Mouse (Mus musculus) hindbrain, embryonic 13.5 days (tissue): Measurements from ENCODE around the gene Ccdc60. TPM values are rescaled to one million over a fixed set of nuclear protein-coding genes. Genes with fewer than 3 reads are reported as not detected.
"Not testable (repeated sequence)": the region's sequence is repeated elsewhere in the genome, so short reads cannot be mapped to it uniquely, and the experiment has no call there.

ENCODE experiments used
- ATAC-seq: fragments of 200-750 bp; cut with Nextera tagmentation; 2 replicates; pipeline ENCODE4 v1.8.0; 2017; ENCODE audit warnings: moderate TSS enrichment; ENCODE audit not compliant: low FRiP score
- H3K27ac ChIP-seq: fragments of 300-500 bp; sonication (generic); 2 replicates; pipeline ENCODE4 v1.5.1; 2015; ENCODE audit warnings: inconsistent platforms, mild to moderate bottlenecking, moderate library complexity
- H3K27me3 ChIP-seq: fragments of 300-500 bp; sonication (generic); 2 replicates; pipeline ENCODE4 v1.6.1; 2015; ENCODE audit warnings: mild to moderate bottlenecking, inconsistent platforms
- H3K36me3 ChIP-seq: fragments of 300-500 bp; sonication (generic); 2 replicates; pipeline ENCODE4 v1.6.1; 2015; ENCODE audit warnings: mild to moderate bottlenecking, inconsistent platforms
- H3K4me1 ChIP-seq: fragments of 300-500 bp; sonication (generic); replicated peaks from 2 replicates; pipeline ENCODE4 v1.6.1; 2015; ENCODE audit warnings: inconsistent platforms
- H3K4me2 ChIP-seq: fragments of 300-500 bp; sonication (generic); 2 replicates; pipeline ENCODE4 v1.6.1; 2015; ENCODE audit warnings: inconsistent platforms, mild to moderate bottlenecking, moderate library complexity
- H3K4me3 ChIP-seq: fragments of 300-500 bp; sonication (generic); 2 replicates; pipeline ENCODE4 v1.5.1; 2015; ENCODE audit warnings: mild to moderate bottlenecking, inconsistent platforms
- H3K9ac ChIP-seq: fragments of 300-500 bp; sonication (generic); 2 replicates; pipeline ENCODE4 v1.6.1; 2015; ENCODE audit warnings: mild to moderate bottlenecking, inconsistent platforms
- H3K9me3 ChIP-seq: fragments of 300-500 bp; sonication (generic); 2 replicates; pipeline ENCODE4 v1.6.1; 2016; ENCODE audit warnings: inconsistent platforms
- WGBS: fragments of 180-500 bp; shearing (Covaris S2); methylation state at CpG from one replicate; pipeline ENCODE4 v1.1.7; 2015; 5-methylcytosine and 5-hydroxymethylcytosine counted together
- polyA plus RNA-seq: library from polyadenylated mRNA; unstranded; fragments of >200 nt; fragmentation: Nextera tagmentation; extraction: Ambion mirVana; gene quantifications from 2 replicates; pipeline ENCODE4 v1.2.1, GENCODE M21; 2015

Gene Ccdc60
- polyA plus RNA-seq, 1 experiment from 2014 or later = 2.6 TPM

- Histone ChIP-seq H3K27ac (no peak overlapping the region), H3K4me1 (peaks cover 15% of the 10 kb centered on the region; the same call in 1 of the 2 replicates), H3K4me3 (no peak overlapping the region), H3K4me2 (no peak overlapping the region), H3K9me3 (no peaks in the 10 kb centered on the region), H3K27me3 (0 out of 2 replicates have a peak, but pooled peaks cover 3% of the 10 kb centered on the region), H3K36me3 (no peaks in the 10 kb centered on the region), H3K9ac (no peak overlapping the region)
- 55% methylated on average over 11 of the region's 11 CpGs for WGBS
- no peak for ATAC-seq
These were observed 123.4 kb downstream of the Ccdc60 start for GRCm38 (mm10) chr5:116165203-116165888.

DNA sequence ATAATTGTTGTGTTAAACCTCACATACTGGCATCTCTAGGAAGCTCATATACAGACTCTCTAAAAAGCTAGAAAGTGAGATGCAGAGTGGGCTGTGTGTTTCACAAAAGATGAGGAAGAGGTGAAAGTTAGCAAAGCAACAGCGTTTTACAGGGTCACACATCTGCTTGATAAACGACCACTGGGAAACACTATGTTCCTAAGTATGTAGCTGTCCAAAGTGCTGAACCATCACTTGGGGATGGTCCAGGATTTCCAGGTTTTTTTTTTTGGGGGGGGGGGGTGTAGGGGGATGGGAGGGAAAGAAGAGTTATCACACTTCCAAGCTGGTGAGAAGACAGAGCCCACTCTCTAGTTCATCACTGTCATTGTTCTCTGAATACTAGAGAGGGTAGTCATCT is 134.0 kb downstream of the Ccdc60 start:
- H3K27ac ChIP-seq = no peak overlapping the region
- no peaks in the 10 kb centered on the region for H3K36me3 ChIP-seq
- H3K4me2 ChIP-seq = no peak overlapping the region
- no peak overlapping the region for H3K4me3 ChIP-seq
- H3K9me3 ChIP-seq = no peaks in the 10 kb centered on the region
- WGBS = 23% methylated on average over 2 of the region's 2 CpGs
- peaks cover 3% of the 10 kb centered on the region; the same call in 1 of the 2 replicates for H3K4me1 ChIP-seq
- H3K27me3 ChIP-seq = no peaks in the 10 kb centered on the region
- H3K9ac ChIP-seq = no peak overlapping the region
- ATAC-seq = no peak

DNA sequence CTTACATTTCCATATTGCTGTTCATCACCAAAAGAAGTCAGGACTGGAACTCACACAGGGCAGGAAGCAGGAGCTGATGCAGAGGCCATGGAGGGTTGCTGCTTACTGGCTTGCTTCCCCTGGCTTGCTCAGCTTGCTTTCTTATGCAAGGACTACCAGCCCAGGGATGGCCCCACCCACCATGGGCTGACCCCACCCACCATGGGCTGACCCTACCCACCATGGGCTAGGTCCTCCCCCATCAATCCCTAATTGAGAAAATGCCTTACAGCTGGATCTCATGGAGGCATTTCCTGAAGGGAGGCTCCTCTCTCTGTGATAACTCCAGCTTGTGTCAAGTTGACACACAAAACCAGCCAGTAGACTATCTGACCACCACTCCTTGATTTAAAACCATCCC is 142.3 kb downstream of the Ccdc60 start:
- H3K4me1 ChIP-seq, H3K36me3 ChIP-seq, H3K9me3 ChIP-seq, ATAC-seq, H3K27me3 ChIP-seq, H3K4me2 ChIP-seq, H3K9ac ChIP-seq, H3K4me3 ChIP-seq, H3K27ac ChIP-seq: not testable (repeated sequence)

DNA sequence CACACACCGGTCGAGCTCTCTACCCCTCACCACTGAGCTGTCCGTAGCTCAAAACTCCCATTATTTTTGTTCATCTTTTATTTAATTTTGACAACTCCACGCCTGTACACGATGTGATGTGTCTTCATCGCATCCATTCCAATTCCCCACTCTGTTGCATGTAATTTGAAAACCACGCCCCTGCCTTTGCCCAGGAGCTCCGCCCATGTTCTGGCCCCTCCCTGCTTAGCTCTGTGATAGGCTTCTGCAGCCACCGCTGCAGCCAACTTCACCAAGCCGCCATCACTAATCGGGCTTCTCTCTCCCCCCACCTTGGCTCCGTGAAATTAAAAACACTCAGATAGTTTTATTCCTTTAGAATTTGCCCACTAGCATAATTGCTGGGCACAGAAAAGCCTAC is 144.1 kb downstream of the Ccdc60 start:
- ATAC-seq = no peak
- Histone ChIP-seq H3K4me3 (no peak overlapping the region), H3K4me2 (no peak overlapping the region), H3K27me3 (0 out of 2 replicates have a peak, but pooled peaks cover 4% of the 10 kb centered on the region), H3K27ac (no peak overlapping the region), H3K9ac (no peak overlapping the region), H3K36me3 (no peaks in the 10 kb centered on the region), H3K4me1 (no peaks in the 10 kb centered on the region), H3K9me3 (no peaks in the 10 kb centered on the region)
- 73% methylated on average over 12 of the region's 12 CpGs for WGBS

DNA sequence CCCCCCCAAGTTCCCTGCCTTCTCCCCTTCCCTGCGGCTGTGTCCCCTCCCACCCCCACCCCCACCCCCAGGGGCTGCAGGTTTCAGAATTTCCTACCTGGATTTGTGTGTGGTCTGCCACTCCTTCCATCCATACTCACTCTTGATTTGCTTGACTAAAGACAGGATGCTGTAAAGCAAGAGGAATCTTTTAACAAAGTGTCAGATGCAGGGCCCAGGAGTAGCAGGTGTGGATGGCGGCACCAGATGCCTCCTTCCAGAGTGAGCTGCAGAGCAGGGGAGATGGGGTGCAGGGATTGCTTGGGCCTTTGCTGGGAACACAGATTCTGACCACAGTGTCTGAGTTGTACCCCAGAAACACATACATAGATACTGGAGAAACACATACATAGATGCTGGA is 148.1 kb downstream of the Ccdc60 start:
- H3K27me3 ChIP-seq = 0 out of 2 replicates have a peak, but pooled peaks cover 4% of the 10 kb centered on the region
- H3K36me3 ChIP-seq = no peaks in the 10 kb centered on the region
- no peaks in the 10 kb centered on the region for H3K4me1 ChIP-seq
- H3K4me2 ChIP-seq = no peak overlapping the region
- 67% methylated on average over 1 of the region's 2 CpGs for WGBS
- no peak overlapping the region for H3K4me3 ChIP-seq
- no peak overlapping the region for H3K9ac ChIP-seq
- ATAC-seq = no peak
- no peak overlapping the region for H3K27ac ChIP-seq
- H3K9me3 ChIP-seq = no peaks in the 10 kb centered on the region

- Histone ChIP-seq H3K36me3 (no peaks in the 10 kb centered on the region), H3K4me3 (no peak overlapping the region), H3K9me3 (no peaks in the 10 kb centered on the region), H3K4me2 (no peak overlapping the region), H3K27ac (no peak overlapping the region), H3K4me1 (no peaks in the 10 kb centered on the region), H3K27me3 (peaks cover 8% of the 10 kb centered on the region; the same call in 1 of the 2 replicates), H3K9ac (no peak overlapping the region)
- 13% methylated on average over 11 of the region's 11 CpGs for WGBS
- 0 out of 2 replicates have a peak, but pooled peaks have one; percentile 52 for ATAC-seq
These were observed 165.4 kb downstream of the Ccdc60 start for GRCm38 (mm10) chr5:116123344-116123743.

- ATAC-seq = no peak
- WGBS = 52% methylated on average over 9 of the region's 9 CpGs
These were observed 172.2 kb downstream of the Ccdc60 start for GRCm38 (mm10) chr5:116116567-116116966.

DNA sequence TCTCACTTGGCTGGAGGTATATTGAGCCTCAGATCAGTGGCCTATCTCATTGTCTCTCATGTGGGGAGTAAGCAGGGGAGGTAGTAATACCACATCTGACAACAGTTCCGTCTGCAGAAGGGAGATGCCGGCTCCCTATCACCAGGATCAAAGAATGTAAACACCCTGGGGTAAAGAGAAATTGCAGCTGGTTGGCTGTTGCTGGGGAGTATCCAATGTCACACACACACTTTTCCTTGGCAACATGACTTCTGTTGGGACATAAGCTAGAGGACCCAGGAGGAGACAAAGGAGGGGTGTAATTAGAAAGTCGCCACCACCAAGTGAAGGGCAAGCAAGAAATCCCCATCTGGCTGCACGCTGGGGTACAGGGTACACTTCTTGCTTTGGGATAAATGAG is 172.7 kb downstream of the Ccdc60 start:
- no peak overlapping the region for H3K4me3 ChIP-seq
- H3K4me1 ChIP-seq = peaks cover 11% of the 10 kb centered on the region
- WGBS = 72% methylated on average over 4 of the region's 4 CpGs
- no peak overlapping the region for H3K9ac ChIP-seq
- no peak overlapping the region for H3K27ac ChIP-seq
- ATAC-seq = no peak
- H3K4me2 ChIP-seq = no peak overlapping the region
- no peaks in the 10 kb centered on the region for H3K27me3 ChIP-seq
- H3K9me3 ChIP-seq = no peaks in the 10 kb centered on the region
- H3K36me3 ChIP-seq = no peaks in the 10 kb centered on the region

More at GRCm38 (mm10) chr5:116116567-116116966, 172.2 kb downstream of the Ccdc60 start:
- Histone ChIP-seq H3K36me3 (no peaks in the 10 kb centered on the region), H3K9me3 (no peaks in the 10 kb centered on the region), H3K27me3 (no peaks in the 10 kb centered on the region), H3K9ac (no peak overlapping the region), H3K4me3 (no peak overlapping the region), H3K4me2 (no peak overlapping the region), H3K27ac (no peak overlapping the region), H3K4me1 (peaks cover 11% of the 10 kb centered on the region)

DNA sequence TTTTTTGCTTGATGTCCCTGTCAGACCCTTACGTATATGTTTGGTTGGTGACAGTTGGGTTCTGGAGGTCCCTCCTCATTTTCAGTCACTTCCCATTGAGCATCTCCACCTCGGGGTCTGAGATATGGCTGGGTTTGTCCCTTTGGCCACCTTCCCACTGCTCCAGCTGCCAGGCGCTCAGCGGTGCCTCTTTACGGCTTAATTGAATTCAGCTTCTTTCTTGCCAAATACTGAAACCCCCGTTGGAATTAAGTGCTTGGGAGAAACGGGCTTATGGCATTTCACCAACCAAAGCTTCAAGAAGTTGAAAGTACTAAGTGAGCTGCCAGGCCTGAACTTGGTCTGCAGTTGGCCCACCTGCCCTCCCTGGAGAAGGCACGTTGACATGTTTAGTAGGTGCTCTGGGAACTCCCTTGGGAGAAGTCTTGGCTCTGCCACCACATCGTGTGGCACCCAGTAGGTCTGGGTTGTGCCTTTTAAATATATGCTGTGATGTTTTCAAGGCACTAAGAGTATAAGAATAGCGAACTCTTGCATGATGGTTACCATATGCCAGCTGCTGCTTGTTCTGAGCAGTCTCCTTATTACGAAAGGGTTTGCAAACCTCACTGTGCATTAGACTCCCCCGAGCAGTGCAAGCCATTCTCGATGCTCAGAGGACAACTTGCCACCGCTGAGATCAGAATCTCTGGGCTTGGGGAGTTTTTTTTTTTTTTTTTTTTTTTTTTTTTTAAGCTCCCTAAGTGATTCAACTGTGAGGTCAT is 173.5 kb downstream of the Ccdc60 start:
- Histone ChIP-seq H3K4me3 (no peak overlapping the region), H3K4me2 (no peak overlapping the region), H3K27me3 (no peaks in the 10 kb centered on the region), H3K9ac (no peak overlapping the region), H3K9me3 (no peaks in the 10 kb centered on the region), H3K4me1 (peaks cover 11% of the 10 kb centered on the region), H3K27ac (no peak overlapping the region), H3K36me3 (no peaks in the 10 kb centered on the region)
- ATAC-seq = no peak
- 75% methylated on average over 14 of the region's 14 CpGs for WGBS

DNA sequence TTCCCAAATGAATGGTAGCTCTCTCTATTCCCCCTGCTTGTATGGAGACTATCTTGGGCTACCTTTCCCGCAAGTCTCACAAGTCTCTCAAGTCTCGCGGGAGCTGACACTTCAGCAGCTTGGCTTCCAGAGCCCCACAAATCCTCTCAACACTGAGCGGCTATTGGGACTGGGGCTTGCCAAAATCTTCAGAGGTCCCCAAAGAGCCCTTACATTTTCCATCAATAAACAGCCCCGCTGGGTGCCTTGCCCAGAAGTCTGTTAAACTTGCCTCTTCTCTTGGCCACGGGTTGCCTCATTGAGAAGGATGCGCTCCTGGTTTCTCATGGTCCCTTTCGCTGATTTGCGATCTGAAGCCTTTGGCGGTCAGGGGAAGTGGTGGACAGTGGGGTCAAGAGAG is 180.1 kb downstream of the Ccdc60 start:
- Histone ChIP-seq H3K9ac (no peak overlapping the region), H3K4me1 (no peaks in the 10 kb centered on the region), H3K27me3 (no peaks in the 10 kb centered on the region), H3K27ac (no peak overlapping the region), H3K4me3 (no peak overlapping the region), H3K4me2 (no peak overlapping the region), H3K36me3 (no peaks in the 10 kb centered on the region), H3K9me3 (no peaks in the 10 kb centered on the region)
- ATAC-seq = no peak
- WGBS = 95% methylated on average over 10 of the region's 10 CpGs

- Histone ChIP-seq H3K36me3 (no peaks in the 10 kb centered on the region), H3K27me3 (peaks cover 26% of the 10 kb centered on the region), H3K9ac (no peak overlapping the region), H3K4me1 (peaks cover 5% of the 10 kb centered on the region; the same call in 1 of the 2 replicates), H3K27ac (no peak overlapping the region), H3K4me3 (no peak overlapping the region), H3K4me2 (no peak overlapping the region), H3K9me3 (no peaks in the 10 kb centered on the region)
- WGBS = 90% methylated on average over 6 of the region's 6 CpGs
- no peak for ATAC-seq
These were observed 204.6 kb downstream of the Ccdc60 start for GRCm38 (mm10) chr5:116084231-116084630.

DNA sequence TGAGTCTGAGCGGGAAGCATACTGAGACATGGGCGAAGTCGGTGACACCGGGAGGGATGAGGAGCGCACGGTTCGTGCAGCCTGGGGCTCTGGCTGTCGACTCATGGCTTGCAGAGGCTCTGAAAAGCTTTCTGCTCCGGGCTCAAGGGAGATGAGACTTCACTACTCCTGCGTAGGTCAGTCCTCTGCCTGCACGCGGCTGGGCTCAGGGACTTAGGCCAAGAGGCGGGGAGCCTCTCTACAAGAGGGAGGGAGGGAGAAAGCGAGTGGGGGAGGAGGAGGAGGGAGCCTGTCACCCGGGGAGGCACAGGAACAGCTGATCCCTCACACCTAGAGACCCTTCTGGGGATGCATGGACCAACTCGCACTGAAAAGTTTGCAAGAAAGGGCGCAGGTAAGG is 205.7 kb downstream of the Ccdc60 start, which contains the start of gene Tmem233:
Gene Tmem233, minus strand, starts transcription at position 164 of the 400 bp plus-strand sequence.
- Histone ChIP-seq H3K27me3 (peaks cover 26% of the 10 kb centered on the region), H3K36me3 (no peaks in the 10 kb centered on the region), H3K9me3 (no peaks in the 10 kb centered on the region), H3K27ac (no peak within 1 kb of the TSS), H3K4me1 (peaks cover 5% of the 10 kb centered on the region; the same call in 1 of the 2 replicates), H3K4me2 (no peak within 1 kb of the TSS), H3K4me3 (no peak within 1 kb of the TSS), H3K9ac (no peak within 1 kb of the TSS)
- no peak for ATAC-seq
- 15% methylated on average over 17 of the region's 17 CpGs for WGBS
